Mouse (Mus musculus) C2C12 (cell line): ENCODE measurements around the gene Slc25a33.

Experiments
- MAX ChIP-seq: IDR thresholded peaks from one replicate; pipeline ENCODE4 v1.6.1; 2011; ENCODE audit warnings: mild to moderate bottlenecking, control low read depth
- MYOG ChIP-seq: IDR thresholded peaks from one replicate; pipeline ENCODE4 v1.6.1; 2011; ENCODE audit not compliant: control insufficient read depth, insufficient read length; ENCODE audit errors: extremely low read depth

- TF ChIP-seq MYOG (no peak), MAX (no peak)
Observed at GRCm38 (mm10) chr4:149699953-149700352, 74.1 kb downstream of the Slc25a33 start.
